Mouse (Mus musculus): Measurements from ENCODE around the gene Galntl6. TPM values are rescaled to one million over a fixed set of nuclear protein-coding genes. Genes with fewer than 3 reads are reported as not detected.
"Not testable (repeated sequence)": the region's sequence is repeated elsewhere in the genome, so short reads cannot be mapped to it uniquely, and the experiment has no call there.

Galntl6 gene
- polyA plus RNA-seq, 1 experiment: not detected

DNA sequence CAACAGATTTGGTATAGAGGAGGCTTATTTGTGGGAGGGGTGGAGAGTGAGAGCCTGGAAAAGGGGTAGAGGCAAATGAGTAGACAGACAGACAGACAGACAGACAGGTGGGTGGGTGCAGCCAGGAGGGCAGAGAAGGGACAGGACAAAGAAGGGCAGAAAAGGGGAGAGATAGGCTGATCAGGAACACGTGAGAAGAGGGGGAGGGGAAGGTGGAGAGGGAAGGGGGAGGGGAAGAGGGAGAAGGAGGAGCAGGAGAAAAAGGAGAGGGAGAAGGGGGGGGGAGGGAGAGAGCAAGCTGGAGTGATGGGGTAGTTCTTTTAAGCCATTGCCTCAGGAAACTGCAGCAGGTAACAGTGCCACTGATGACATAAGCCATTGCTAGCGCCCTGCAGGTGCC, 1144.9 kb downstream of the Galntl6 start:
- no peak for TF ChIP-seq POLR2A (IDR thresholded peaks at IDR 0.05; ENCODE audit: borderline replicate concordance, low read depth, low read length)
- TF ChIP-seq CTCF (IDR thresholded peaks at IDR 0.05; ENCODE audit: low read depth, low read length): no peak
- H3K4me3 ChIP-seq (ENCODE audit: insufficient read depth, low read length): no peak overlapping the region
- peaks cover 4% of the 10 kb centered on the region; the same call in 1 of the 2 replicates for H3K4me1 ChIP-seq (ENCODE audit: control insufficient read depth, insufficient read depth, low read length)
- H3K27ac ChIP-seq (ENCODE audit: insufficient read depth, low read depth, low read length): no peak overlapping the region

DNA sequence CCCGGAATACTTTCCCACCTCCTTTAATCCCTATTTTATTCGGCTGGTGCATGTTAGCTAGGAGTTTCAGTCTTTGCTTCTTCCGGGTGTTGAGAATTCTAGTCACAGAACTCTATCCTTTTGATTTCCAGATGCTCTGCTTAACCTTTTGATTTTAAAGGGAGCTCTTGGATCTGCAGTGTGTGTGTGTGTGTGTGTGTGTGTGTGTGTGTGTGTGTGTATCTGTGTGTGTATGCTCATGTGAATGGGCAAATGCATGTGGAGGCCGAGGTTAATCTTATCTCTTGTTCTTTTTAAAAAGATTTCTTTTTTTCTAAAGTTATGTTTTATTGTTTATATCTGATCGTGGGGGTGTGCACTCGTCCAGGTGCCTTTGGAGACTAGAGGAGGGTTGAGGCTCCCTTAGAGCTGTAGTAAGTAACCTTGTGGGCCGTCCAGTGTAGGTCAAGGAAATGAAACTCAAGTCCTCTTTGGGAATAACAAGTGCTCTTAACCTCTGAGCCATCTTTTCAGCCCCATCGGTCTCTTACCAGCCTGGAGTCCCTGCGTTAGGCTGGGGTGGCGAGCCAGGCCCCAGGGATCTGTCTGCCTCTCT, 1145.9 kb downstream of the Galntl6 start:
- no peak for TF ChIP-seq CTCF (IDR thresholded peaks at IDR 0.05; ENCODE audit: low read depth, low read length)
- no peak for TF ChIP-seq POLR2A (IDR thresholded peaks at IDR 0.05; ENCODE audit: borderline replicate concordance, low read depth, low read length)
- Histone ChIP-seq H3K4me1 (ENCODE audit: control insufficient read depth, insufficient read depth, low read length) (peaks cover 4% of the 10 kb centered on the region; the same call in 1 of the 2 replicates), H3K27ac (ENCODE audit: insufficient read depth, low read depth, low read length) (no peak overlapping the region), H3K4me3 (ENCODE audit: insufficient read depth, low read length) (no peak overlapping the region)

DNA sequence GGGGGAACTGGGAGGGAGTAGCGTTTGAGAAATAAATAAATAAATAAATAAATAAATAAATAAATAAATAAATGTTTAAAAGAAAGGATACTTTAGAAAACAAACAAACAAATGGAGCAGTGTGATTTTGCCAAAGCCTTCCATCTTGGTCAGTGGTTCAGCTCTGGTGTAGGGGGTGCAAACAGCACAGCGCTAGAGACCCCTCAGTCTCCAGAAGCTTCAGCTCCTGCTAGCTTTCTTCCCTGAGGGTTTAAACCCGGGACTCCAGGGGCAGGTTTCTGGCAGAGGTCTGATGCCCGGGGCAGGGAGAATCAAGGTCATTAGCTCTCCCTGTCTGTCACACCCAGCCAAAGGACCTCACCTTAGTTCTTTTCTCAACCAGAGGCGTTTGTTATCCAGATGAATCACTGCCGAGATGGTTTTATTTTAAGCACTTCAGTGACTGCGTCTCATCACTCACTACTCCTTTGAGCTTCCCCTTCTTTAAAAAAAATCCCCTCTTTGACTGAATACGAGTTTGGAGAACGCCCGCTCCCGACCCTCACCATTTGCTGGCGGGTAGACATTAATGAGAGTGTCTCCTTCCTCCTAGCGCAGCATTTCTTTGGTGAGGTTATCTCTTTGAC, 1146.6 kb downstream of the Galntl6 start:
- Histone ChIP-seq H3K4me1 (ENCODE audit: control insufficient read depth, insufficient read depth, low read length) (peaks cover 4% of the 10 kb centered on the region; the same call in 1 of the 2 replicates), H3K4me3 (ENCODE audit: insufficient read depth, low read length) (no peak overlapping the region), H3K27ac (ENCODE audit: insufficient read depth, low read depth, low read length) (no peak overlapping the region)
- no peak for TF ChIP-seq POLR2A (IDR thresholded peaks at IDR 0.05; ENCODE audit: borderline replicate concordance, low read depth, low read length)
- no peak for TF ChIP-seq CTCF (IDR thresholded peaks at IDR 0.05; ENCODE audit: low read depth, low read length)

DNA sequence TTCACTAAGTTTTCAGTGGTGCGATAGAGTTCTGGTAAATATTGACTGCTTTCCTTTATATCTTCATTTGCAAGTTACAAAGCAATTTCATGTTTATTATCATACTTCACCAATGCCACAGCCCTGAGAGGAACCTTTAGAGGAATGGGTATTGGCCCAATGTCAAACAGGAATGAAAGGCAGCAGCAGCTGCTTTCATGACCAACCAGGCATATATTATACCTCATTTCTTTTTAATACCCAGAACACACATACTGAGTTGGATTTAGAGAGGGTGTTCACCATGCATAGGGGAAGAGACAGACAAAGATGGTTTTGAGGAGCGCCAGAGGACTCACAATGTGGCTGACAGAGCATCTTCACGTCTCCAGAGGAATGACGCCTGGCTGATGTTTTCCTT, 1147.2 kb downstream of the Galntl6 start:
- TF ChIP-seq POLR2A (IDR thresholded peaks at IDR 0.05; ENCODE audit: borderline replicate concordance, low read depth, low read length) (no peak), CTCF (IDR thresholded peaks at IDR 0.05; ENCODE audit: low read depth, low read length) (no peak)
- no peak overlapping the region for H3K4me3 ChIP-seq (ENCODE audit: insufficient read depth, low read length)

DNA sequence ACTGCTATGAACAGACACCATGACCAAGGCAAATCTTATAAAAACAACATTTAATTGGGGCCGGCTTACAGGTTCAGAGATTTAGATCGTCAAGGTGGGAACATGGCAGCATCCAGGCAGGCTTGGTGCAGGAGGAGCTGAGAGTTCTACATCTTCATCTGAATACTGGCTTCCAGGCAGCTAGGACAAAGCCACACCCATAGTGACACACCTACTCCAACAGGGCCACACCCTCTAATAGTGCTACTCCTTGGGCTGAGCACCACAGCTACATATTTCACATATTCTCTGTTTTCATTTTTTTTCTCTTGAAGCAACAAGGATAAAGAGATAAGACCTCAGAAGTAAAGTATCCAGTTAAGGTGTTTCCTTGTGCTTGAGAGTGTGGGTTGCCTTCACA, 1149.8 kb downstream of the Galntl6 start:
- H3K4me1 ChIP-seq (ENCODE audit: control insufficient read depth, insufficient read depth, low read length); H3K4me3 ChIP-seq (ENCODE audit: insufficient read depth, low read length); H3K27ac ChIP-seq (ENCODE audit: insufficient read depth, low read depth, low read length): not testable (repeated sequence)

More for the DNA sequence above, 1147.2 kb downstream of the Galntl6 start:
- Histone ChIP-seq H3K27ac (ENCODE audit: insufficient read depth, low read depth, low read length) (no peak overlapping the region), H3K4me1 (ENCODE audit: control insufficient read depth, insufficient read depth, low read length) (peaks cover 4% of the 10 kb centered on the region; the same call in 1 of the 2 replicates)

DNA sequence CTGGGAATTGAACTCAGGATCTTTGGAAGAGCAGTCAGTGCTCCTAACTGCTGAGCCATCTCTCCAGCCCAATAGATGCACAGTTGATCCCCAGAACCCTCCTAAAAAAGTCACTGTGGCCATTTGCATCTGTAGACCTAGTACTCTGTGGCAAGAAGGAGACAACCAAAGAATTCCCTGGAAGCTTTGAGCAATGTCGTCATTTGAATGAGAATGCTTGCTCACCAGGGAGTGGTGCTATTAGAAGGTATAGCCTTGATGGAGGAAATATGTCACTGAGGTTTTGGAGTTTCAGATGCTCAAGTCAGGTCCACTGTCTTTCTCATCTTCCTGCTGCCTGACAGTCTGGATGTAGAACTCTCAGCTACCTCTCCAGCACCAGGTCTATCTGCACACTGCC, 1151.5 kb downstream of the Galntl6 start:
- peaks cover 2% of the 10 kb centered on the region; the same call in 1 of the 2 replicates for H3K4me1 ChIP-seq (ENCODE audit: control insufficient read depth, insufficient read depth, low read length)
- no peak overlapping the region for H3K4me3 ChIP-seq (ENCODE audit: insufficient read depth, low read length)

DNA sequence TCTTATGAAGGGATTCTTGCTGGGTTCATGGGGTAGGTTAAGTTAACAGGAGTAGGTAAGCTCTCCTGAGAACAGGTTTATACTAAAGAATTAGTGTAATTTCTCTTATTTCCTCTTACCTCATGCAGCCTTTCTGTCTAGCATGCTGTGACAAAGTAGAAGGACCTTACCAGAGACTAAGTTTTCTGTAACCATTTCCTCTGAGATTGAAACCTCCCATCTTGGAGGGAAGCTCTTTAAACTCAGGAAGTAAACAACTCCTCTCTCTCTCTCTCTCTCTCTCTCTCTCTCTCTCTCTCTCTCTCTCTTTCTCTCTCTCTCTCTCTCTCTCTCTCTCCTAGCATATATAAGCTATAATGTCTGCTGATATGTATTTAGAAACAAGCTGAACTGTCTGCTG, 1153.6 kb downstream of the Galntl6 start:
- H3K27ac ChIP-seq (ENCODE audit: insufficient read depth, low read depth, low read length): no peak overlapping the region
- no peak overlapping the region for H3K4me3 ChIP-seq (ENCODE audit: insufficient read depth, low read length)
- no peaks in the 10 kb centered on the region for H3K4me1 ChIP-seq (ENCODE audit: control insufficient read depth, insufficient read depth, low read length)
- TF ChIP-seq POLR2A (IDR thresholded peaks at IDR 0.05; ENCODE audit: borderline replicate concordance, low read depth, low read length): no peak
- no peak for TF ChIP-seq CTCF (IDR thresholded peaks at IDR 0.05; ENCODE audit: low read depth, low read length)

More for the DNA sequence above, 1151.5 kb downstream of the Galntl6 start:
- no peak overlapping the region for H3K27ac ChIP-seq (ENCODE audit: insufficient read depth, low read depth, low read length)
- TF ChIP-seq CTCF (IDR thresholded peaks at IDR 0.05; ENCODE audit: low read depth, low read length) (no peak), POLR2A (IDR thresholded peaks at IDR 0.05; ENCODE audit: borderline replicate concordance, low read depth, low read length) (no peak)

DNA sequence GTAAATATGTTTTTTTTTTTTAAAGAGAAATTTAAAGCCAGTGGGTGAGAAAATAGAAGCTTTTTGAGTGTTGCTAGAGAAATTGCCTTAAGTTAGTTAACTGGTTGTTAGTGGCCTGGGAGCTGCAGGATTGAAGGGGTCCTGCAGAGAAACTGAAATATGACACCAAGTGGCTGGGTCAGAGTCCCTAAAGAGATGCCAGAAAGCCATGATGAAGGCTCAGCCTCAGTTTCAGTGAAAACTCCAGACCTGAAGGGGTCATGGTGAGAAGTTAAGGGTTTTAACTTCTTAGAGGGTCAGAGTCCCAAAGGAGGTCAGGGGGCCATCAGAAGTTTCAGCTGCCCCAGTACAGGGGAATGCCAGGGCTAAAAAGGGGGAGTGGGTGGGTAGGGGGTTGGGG, 1155.0 kb downstream of the Galntl6 start:
- H3K27ac ChIP-seq (ENCODE audit: insufficient read depth, low read depth, low read length): no peak overlapping the region
- no peaks in the 10 kb centered on the region for H3K4me1 ChIP-seq (ENCODE audit: control insufficient read depth, insufficient read depth, low read length)
- H3K4me3 ChIP-seq (ENCODE audit: insufficient read depth, low read length): no peak overlapping the region
- TF ChIP-seq CTCF (IDR thresholded peaks at IDR 0.05; ENCODE audit: low read depth, low read length): no peak
- TF ChIP-seq POLR2A (IDR thresholded peaks at IDR 0.05; ENCODE audit: borderline replicate concordance, low read depth, low read length): no peak

DNA sequence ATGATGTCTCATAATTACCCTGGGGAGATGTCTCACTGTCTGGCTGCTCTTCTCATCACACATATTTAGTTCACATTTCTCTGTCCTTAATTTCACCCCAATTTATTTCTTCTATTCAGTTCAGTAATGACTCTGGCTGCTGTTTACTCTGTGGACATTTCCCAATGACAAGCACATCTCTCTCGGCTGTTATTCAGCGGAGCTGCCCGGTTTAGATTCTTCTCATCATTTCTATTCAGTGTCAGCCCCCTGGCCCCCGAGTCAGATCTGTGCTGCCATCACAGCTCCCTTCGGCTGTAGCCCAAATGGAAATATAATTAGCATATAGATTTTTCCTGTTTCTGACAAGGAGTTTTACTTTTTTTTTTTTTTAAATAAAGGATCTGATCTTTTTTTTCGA, 1158.4 kb downstream of the Galntl6 start:
- TF ChIP-seq CTCF (IDR thresholded peaks at IDR 0.05; ENCODE audit: low read depth, low read length) (no peak), POLR2A (IDR thresholded peaks at IDR 0.05; ENCODE audit: borderline replicate concordance, low read depth, low read length) (no peak)
- Histone ChIP-seq H3K4me1 (ENCODE audit: control insufficient read depth, insufficient read depth, low read length) (no peaks in the 10 kb centered on the region), H3K4me3 (ENCODE audit: insufficient read depth, low read length) (no peak overlapping the region), H3K27ac (ENCODE audit: insufficient read depth, low read depth, low read length) (no peak overlapping the region)

DNA sequence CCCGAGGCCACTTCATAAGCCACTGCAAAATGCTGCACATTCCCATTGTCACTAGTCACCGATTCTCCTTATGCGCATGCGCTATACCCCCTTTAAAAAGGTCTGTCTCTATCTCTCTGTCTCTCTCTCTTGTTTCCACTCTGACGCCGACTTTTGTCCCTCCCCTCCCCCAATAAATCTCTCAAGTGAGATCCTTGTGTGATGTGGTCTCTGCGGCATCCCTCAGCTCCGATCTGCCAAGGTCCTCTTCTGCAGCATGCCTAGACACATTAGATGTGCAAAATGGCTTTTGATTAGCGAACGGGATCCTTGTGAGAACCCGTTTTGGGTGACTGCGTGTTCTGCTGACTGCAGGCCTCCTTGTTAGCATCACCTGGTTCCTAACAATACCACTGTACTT, 1168.8 kb downstream of the Galntl6 start:
- H3K4me3 ChIP-seq (ENCODE audit: insufficient read depth, low read length): no peak overlapping the region
- H3K4me1 ChIP-seq (ENCODE audit: control insufficient read depth, insufficient read depth, low read length): peaks cover 5% of the 10 kb centered on the region
- H3K27ac ChIP-seq (ENCODE audit: insufficient read depth, low read depth, low read length): no peak overlapping the region
- TF ChIP-seq POLR2A (IDR thresholded peaks at IDR 0.05; ENCODE audit: borderline replicate concordance, low read depth, low read length): no peak
- TF ChIP-seq CTCF (IDR thresholded peaks at IDR 0.05; ENCODE audit: low read depth, low read length): no peak
